ENCODE assay signal across 7 mouse cellular contexts in the genomic region with DNA sequence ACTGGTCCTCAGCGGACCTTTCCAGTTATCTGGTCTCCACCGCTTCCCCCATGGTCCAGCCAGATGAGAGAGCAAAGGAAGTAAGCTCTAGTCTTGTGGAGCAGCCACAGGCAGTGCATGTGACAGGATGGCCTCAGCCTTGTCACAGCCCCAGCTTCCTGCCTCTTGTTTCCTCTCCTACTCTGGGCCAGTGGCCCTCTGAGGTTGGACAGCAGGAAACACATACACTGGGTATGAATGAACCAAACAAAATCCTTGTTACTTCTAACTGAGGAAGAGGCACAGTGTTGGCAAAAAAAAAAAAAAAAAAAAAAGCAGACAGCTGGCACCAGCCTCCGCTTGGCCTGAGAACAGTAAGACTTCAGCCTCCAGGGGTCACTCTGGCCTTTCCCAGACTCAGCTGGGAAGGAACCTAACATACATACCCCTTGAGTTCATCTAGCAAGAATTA. TPM values are rescaled to one million over a fixed set of nuclear protein-coding genes. Genes with fewer than 3 reads are reported as not detected.
DNase-seq lines count a peak whose midpoint lies in the region; ATAC-seq and TF ChIP-seq lines count a peak whose summit lies in the region.

No protein-coding gene starts in this region.

- no peak overlapping the region for H3K4me3 ChIP-seq in heart, postnatal 0 days (ENCODE audit: low read depth, low read length)

- peak; percentile 92 for ATAC-seq in common myeloid progenitor, adult 5-6 weeks (replicated peaks; ENCODE audit: low read depth, poor library complexity, severe bottlenecking)
- ATAC-seq in heart, postnatal 0 days (ENCODE audit: insufficient read depth, low read depth), result peak; percentile 82
- ATAC-seq in megakaryocyte progenitor cell, adult 5-6 weeks (replicated peaks; ENCODE audit: poor library complexity), result peak; percentile 81
- no peak for ATAC-seq in erythroid progenitor cell, adult 5-6 weeks (replicated peaks; ENCODE audit: low FRiP score, poor library complexity, severe bottlenecking)

- H3K27ac ChIP-seq in heart, postnatal 0 days (ENCODE audit: low read depth), result peak overlapping the region; percentile 68

- H3K4me2 ChIP-seq in heart, postnatal 0 days (ENCODE audit: low read depth, low read length), result no peak overlapping the region

- H3K9ac ChIP-seq in heart, postnatal 0 days (replicated peaks; ENCODE audit: low read depth, low read length), result no peak overlapping the region

- no peaks in the 10 kb centered on the region for H3K27me3 ChIP-seq in heart, postnatal 0 days (ENCODE audit: control insufficient read depth, insufficient read depth, low read length)

- TF ChIP-seq EP300 in heart, postnatal 0 days (IDR thresholded peaks at IDR 0.05; ENCODE audit: low read depth), result 0 out of 2 replicates have a peak, but pooled peaks have one; percentile 52

- peaks cover 21% of the 10 kb centered on the region for H3K4me1 ChIP-seq in heart, postnatal 0 days (ENCODE audit: control insufficient read depth, insufficient read depth)

- H3K36me3 ChIP-seq in heart, postnatal 0 days (replicated peaks; ENCODE audit: control insufficient read depth, insufficient read depth, low read length), result 0 out of 2 replicates have a peak, but pooled peaks cover 7% of the 10 kb centered on the region

- TF ChIP-seq CTCF in heart, postnatal 0 days (IDR thresholded peaks at IDR 0.05; ENCODE audit: low read depth), result peak; percentile 40

- H3K9me3 ChIP-seq in heart, postnatal 0 days (replicated peaks; ENCODE audit: control insufficient read depth, low read length), result no peaks in the 10 kb centered on the region

- DNase-seq in spleen, postnatal 36 days (ENCODE audit: low spot score in 2 of 2), result peak; percentile 45
- no peak for DNase-seq in spleen, postnatal 14 days (ENCODE audit: low spot score in 2 of 2)
- DNase-seq in heart, postnatal 0 days (ENCODE audit: low spot score), result peak; percentile 76
- peak; percentile 21 to 47 for DNase-seq in layer of hippocampus, postnatal 14 days (ENCODE audit: low spot score in 2 of 2)

- 33% methylated on average over 3 of the region's 3 CpGs for WGBS in heart, postnatal 0 days

RNA-seq across cellular contexts. Expression of a gene that starts 8.5 kb away (rescaled TPM):
- total RNA-seq in common myeloid progenitor, adult 5-6 weeks (2017), result 49.5 and 55.3 TPM in 2 replicates
- 113 and 139 TPM in 2 replicates for total RNA-seq in heart, postnatal 0 days (2014; rRNA removed; ENCODE audit: low replicate concordance)
- 56.2 and 65.9 TPM in 2 replicates for polyA plus RNA-seq in heart, postnatal 0 days (2015; fragmentation: Nextera tagmentation; extraction: Ambion mirVana)
- total RNA-seq in layer of hippocampus, postnatal 14 days (2021), result 10 to 100 TPM; 94.1 to 94.8 TPM
- 31.6 and 33.3 TPM in 2 replicates for total RNA-seq in megakaryocyte progenitor cell, adult 5-6 weeks (2015)
- 40.2 and 41.2 TPM in 2 replicates for total RNA-seq in megakaryocyte progenitor cell, adult 5-6 weeks (2017)
- total RNA-seq in erythroid progenitor cell, adult 5-6 weeks (2015; ENCODE audit: low replicate concordance), result 14.8 and 17.2 TPM in 2 replicates
- total RNA-seq in erythroid progenitor cell, adult 5-6 weeks (2017; ENCODE audit: low replicate concordance), result 17.1 and 46.0 TPM in 2 replicates

RNA-seq across cellular contexts. Expression of a gene that starts 43.9 kb away (rescaled TPM):
- total RNA-seq in common myeloid progenitor, adult 5-6 weeks (2017), result 15.7 and 21.7 TPM in 2 replicates
- total RNA-seq in heart, postnatal 0 days (2014; rRNA removed; ENCODE audit: low replicate concordance), result 52.7 and 84.8 TPM in 2 replicates
- polyA plus RNA-seq in heart, postnatal 0 days (2015; fragmentation: Nextera tagmentation; extraction: Ambion mirVana), result 118 and 132 TPM in 2 replicates
- total RNA-seq in layer of hippocampus, postnatal 14 days (2021), result 10 to 100 TPM; 34.9 to 38.0 TPM
- total RNA-seq in megakaryocyte progenitor cell, adult 5-6 weeks (2015), result 18.6 and 24.5 TPM in 2 replicates
- 20.0 and 20.6 TPM in 2 replicates for total RNA-seq in megakaryocyte progenitor cell, adult 5-6 weeks (2017)
- total RNA-seq in erythroid progenitor cell, adult 5-6 weeks (2015; ENCODE audit: low replicate concordance), result 12.6 TPM in 1 of 2 replicates, not detected in the other
- 3.1 TPM in 1 of 2 replicates, not detected in the other for total RNA-seq in erythroid progenitor cell, adult 5-6 weeks (2017; ENCODE audit: low replicate concordance)

RNA-seq across cellular contexts. Expression of a gene that starts 44.1 kb away (rescaled TPM):
- 5.3 and 7.9 TPM in 2 replicates for total RNA-seq in common myeloid progenitor, adult 5-6 weeks (2017)
- 16.4 and 20.4 TPM in 2 replicates for total RNA-seq in heart, postnatal 0 days (2014; rRNA removed; ENCODE audit: low replicate concordance)
- 8.6 and 8.7 TPM in 2 replicates for polyA plus RNA-seq in heart, postnatal 0 days (2015; fragmentation: Nextera tagmentation; extraction: Ambion mirVana)
- total RNA-seq in layer of hippocampus, postnatal 14 days (2021), result 10 to 100 TPM; 17.2 to 18.0 TPM
- 8.3 and 10.3 TPM in 2 replicates for total RNA-seq in megakaryocyte progenitor cell, adult 5-6 weeks (2015)
- total RNA-seq in megakaryocyte progenitor cell, adult 5-6 weeks (2017), result 8.3 and 8.8 TPM in 2 replicates
- total RNA-seq in erythroid progenitor cell, adult 5-6 weeks (2015; ENCODE audit: low replicate concordance), result 4.3 and 27.2 TPM in 2 replicates
- 11.0 and 25.7 TPM in 2 replicates for total RNA-seq in erythroid progenitor cell, adult 5-6 weeks (2017; ENCODE audit: low replicate concordance)

RNA-seq across cellular contexts. Expression of a gene that starts 56.0 kb away (rescaled TPM):
- total RNA-seq in common myeloid progenitor, adult 5-6 weeks (2017), result 31.4 and 34.0 TPM in 2 replicates
- 3.8 and 8.5 TPM in 2 replicates for total RNA-seq in heart, postnatal 0 days (2014; rRNA removed; ENCODE audit: low replicate concordance)
- polyA plus RNA-seq in heart, postnatal 0 days (2015; fragmentation: Nextera tagmentation; extraction: Ambion mirVana), result 6.8 and 8.2 TPM in 2 replicates
- total RNA-seq in layer of hippocampus, postnatal 14 days (2021), result 10 to 100 TPM; 43.9 to 44.9 TPM
- total RNA-seq in megakaryocyte progenitor cell, adult 5-6 weeks (2015), result 5.1 and 5.2 TPM in 2 replicates
- 12.3 and 19.3 TPM in 2 replicates for total RNA-seq in megakaryocyte progenitor cell, adult 5-6 weeks (2017)
- 3.2 TPM in 1 of 2 replicates, not detected in the other for total RNA-seq in erythroid progenitor cell, adult 5-6 weeks (2015; ENCODE audit: low replicate concordance)
- 0.51 and 2.3 TPM in 2 replicates for total RNA-seq in erythroid progenitor cell, adult 5-6 weeks (2017; ENCODE audit: low replicate concordance)

Comparison
In these comparisons a context has a peak if more than half of its experiments do, and no peak if none do; other contexts are left out.
1. DNase-seq: peak in spleen, postnatal 36 days (2 of 2), heart, postnatal 0 days (single experiment) and layer of hippocampus, postnatal 14 days (2 of 2); none in spleen, postnatal 14 days (0 of 2).